Mouse (Mus musculus): ENCODE measurements around the gene Snrpe. TPM values are rescaled to one million over a fixed set of nuclear protein-coding genes. Genes with fewer than 3 reads are reported as not detected.

Snrpe gene
- polyA plus RNA-seq, 1 experiment, result 240 TPM

GRCm38 (mm10) chr1:133618311-133618710, 8.2 kb upstream of the Snrpe start:
- Histone ChIP-seq H3K4me3 (no peak overlapping the region), H3K79me2 (ENCODE audit: control insufficient read depth, insufficient read depth) (no peaks in the 10 kb centered on the region), H3ac (ENCODE audit: control insufficient read depth, insufficient read length) (no peak overlapping the region), H3K27me3 (ENCODE audit: control insufficient read depth, insufficient read depth, insufficient read length) (no peaks in the 10 kb centered on the region), H3K36me3 (ENCODE audit: control insufficient read depth, insufficient read depth) (peaks cover 40% of the 10 kb centered on the region), H3K4me2 (ENCODE audit: low read depth) (no peak overlapping the region)
- TF ChIP-seq SRF (IDR thresholded peaks at IDR 0.05; ENCODE audit: control insufficient read depth, insufficient read length, low read depth) (no peak), CEBPB (IDR thresholded peaks at IDR 0.05; ENCODE audit: insufficient read depth, poor library complexity, severe bottlenecking) (no peak), TCF3 (IDR thresholded peaks at IDR 0.05; ENCODE audit: insufficient read length, low read depth) (no peak), MAX (IDR thresholded peaks at IDR 0.05; ENCODE audit: low read depth) (no peak), MYOD1 (IDR thresholded peaks at IDR 0.05; ENCODE audit: control insufficient read depth in 1 of 3, insufficient read length in 2 of 3, low read depth in 2 of 3) (no peak), POLR2AphosphoS2 (IDR thresholded peaks at IDR 0.05; ENCODE audit: insufficient read length, low read depth) (peak; percentile 68), POLR2A (IDR thresholded peaks at IDR 0.05; ENCODE audit: insufficient read length, low read depth) (no peak), TCF12 (IDR thresholded peaks at IDR 0.05; ENCODE audit: insufficient read depth, poor library complexity, severe bottlenecking) (no peak)

GRCm38 (mm10) chr1:133617908-133618307, 7.8 kb upstream of the Snrpe start:
- Histone ChIP-seq H3ac (ENCODE audit: control insufficient read depth, insufficient read length) (no peak overlapping the region), H3K4me3 (no peak overlapping the region), H3K36me3 (ENCODE audit: control insufficient read depth, insufficient read depth) (peaks cover 37% of the 10 kb centered on the region), H3K79me2 (ENCODE audit: control insufficient read depth, insufficient read depth) (no peaks in the 10 kb centered on the region), H3K4me2 (ENCODE audit: low read depth) (no peak overlapping the region), H3K27me3 (ENCODE audit: control insufficient read depth, insufficient read depth, insufficient read length) (no peaks in the 10 kb centered on the region)
- TF ChIP-seq MYOG (IDR thresholded peaks at IDR 0.05; ENCODE audit: control insufficient read depth in 1 of 3, insufficient read depth in 1 of 3, insufficient read length in 2 of 3, low read depth in 2 of 3) (no peak), SRF (IDR thresholded peaks at IDR 0.05; ENCODE audit: control insufficient read depth, insufficient read length, low read depth) (no peak), POLR2A (IDR thresholded peaks at IDR 0.05; ENCODE audit: insufficient read length, low read depth) (no peak), POLR2AphosphoS2 (IDR thresholded peaks at IDR 0.05; ENCODE audit: insufficient read length, low read depth) (no peak), TCF3 (IDR thresholded peaks at IDR 0.05; ENCODE audit: insufficient read length, low read depth) (no peak), E2F4 (IDR thresholded peaks at IDR 0.05; ENCODE audit: insufficient read depth) (no peak), MAX (IDR thresholded peaks at IDR 0.05; ENCODE audit: low read depth) (no peak), MYOD1 (IDR thresholded peaks at IDR 0.05; ENCODE audit: control insufficient read depth in 1 of 3, insufficient read length in 2 of 3, low read depth in 2 of 3) (no peak), TCF12 (IDR thresholded peaks at IDR 0.05; ENCODE audit: insufficient read depth, poor library complexity, severe bottlenecking) (no peak), USF1 (IDR thresholded peaks at IDR 0.05; ENCODE audit: low read depth) (no peak), CEBPB (IDR thresholded peaks at IDR 0.05; ENCODE audit: insufficient read depth, poor library complexity, severe bottlenecking) (no peak), REST (IDR thresholded peaks at IDR 0.05; ENCODE audit: insufficient read depth, insufficient read length) (no peak)

GRCm38 (mm10) chr1:133613817-133614216, 3.7 kb upstream of the Snrpe start:
- Histone ChIP-seq H3K4me2 (ENCODE audit: low read depth) (no peak overlapping the region), H3ac (ENCODE audit: control insufficient read depth, insufficient read length) (no peak overlapping the region), H3K27me3 (ENCODE audit: control insufficient read depth, insufficient read depth, insufficient read length) (no peaks in the 10 kb centered on the region), H3K4me3 (no peak overlapping the region), H3K36me3 (ENCODE audit: control insufficient read depth, insufficient read depth) (peaks cover 11% of the 10 kb centered on the region), H3K79me2 (ENCODE audit: control insufficient read depth, insufficient read depth) (peaks cover 12% of the 10 kb centered on the region)
- TF ChIP-seq E2F4 (IDR thresholded peaks at IDR 0.05; ENCODE audit: insufficient read depth) (no peak), MAX (IDR thresholded peaks at IDR 0.05; ENCODE audit: low read depth) (no peak), TCF12 (IDR thresholded peaks at IDR 0.05; ENCODE audit: insufficient read depth, poor library complexity, severe bottlenecking) (no peak), REST (IDR thresholded peaks at IDR 0.05; ENCODE audit: insufficient read depth, insufficient read length) (no peak), MYOD1 (IDR thresholded peaks at IDR 0.05; ENCODE audit: control insufficient read depth in 1 of 3, insufficient read length in 2 of 3, low read depth in 2 of 3) (no peak), MYOG (IDR thresholded peaks at IDR 0.05; ENCODE audit: control insufficient read depth in 1 of 3, insufficient read depth in 1 of 3, insufficient read length in 2 of 3, low read depth in 2 of 3) (no peak), CEBPB (IDR thresholded peaks at IDR 0.05; ENCODE audit: insufficient read depth, poor library complexity, severe bottlenecking) (no peak), USF1 (IDR thresholded peaks at IDR 0.05; ENCODE audit: low read depth) (no peak), POLR2AphosphoS2 (IDR thresholded peaks at IDR 0.05; ENCODE audit: insufficient read length, low read depth) (no peak), POLR2A (IDR thresholded peaks at IDR 0.05; ENCODE audit: insufficient read length, low read depth) (no peak), TCF3 (IDR thresholded peaks at IDR 0.05; ENCODE audit: insufficient read length, low read depth) (no peak), SRF (IDR thresholded peaks at IDR 0.05; ENCODE audit: control insufficient read depth, insufficient read length, low read depth) (no peak)

GRCm38 (mm10) chr1:133611436-133611835, 1.3 kb upstream of the Snrpe start:
- no peak overlapping the region for H3K4me3 ChIP-seq

More at GRCm38 (mm10) chr1:133611436-133611835, 1.3 kb upstream of the Snrpe start:
- H3K79me2 ChIP-seq (ENCODE audit: control insufficient read depth, insufficient read depth), result peaks cover 29% of the 10 kb centered on the region
- H3K36me3 ChIP-seq (ENCODE audit: control insufficient read depth, insufficient read depth), result peaks cover 26% of the 10 kb centered on the region
- no peak overlapping the region for H3K4me2 ChIP-seq (ENCODE audit: low read depth)
- H3K27me3 ChIP-seq (ENCODE audit: control insufficient read depth, insufficient read depth, insufficient read length), result no peaks in the 10 kb centered on the region
- H3ac ChIP-seq (ENCODE audit: control insufficient read depth, insufficient read length), result no peak overlapping the region
- TF ChIP-seq REST (IDR thresholded peaks at IDR 0.05; ENCODE audit: insufficient read depth, insufficient read length), result no peak
- TF ChIP-seq SRF (IDR thresholded peaks at IDR 0.05; ENCODE audit: control insufficient read depth, insufficient read length, low read depth), result no peak
- no peak for TF ChIP-seq POLR2A (IDR thresholded peaks at IDR 0.05; ENCODE audit: insufficient read length, low read depth)
- TF ChIP-seq MYOG (IDR thresholded peaks at IDR 0.05; ENCODE audit: control insufficient read depth in 1 of 3, insufficient read depth in 1 of 3, insufficient read length in 2 of 3, low read depth in 2 of 3), result no peak
- TF ChIP-seq USF1 (IDR thresholded peaks at IDR 0.05; ENCODE audit: low read depth), result no peak
- no peak for TF ChIP-seq CEBPB (IDR thresholded peaks at IDR 0.05; ENCODE audit: insufficient read depth, poor library complexity, severe bottlenecking)
- no peak for TF ChIP-seq POLR2AphosphoS2 (IDR thresholded peaks at IDR 0.05; ENCODE audit: insufficient read length, low read depth)
- no peak for TF ChIP-seq E2F4 (IDR thresholded peaks at IDR 0.05; ENCODE audit: insufficient read depth)
- TF ChIP-seq MYOD1 (IDR thresholded peaks at IDR 0.05; ENCODE audit: control insufficient read depth in 1 of 3, insufficient read length in 2 of 3, low read depth in 2 of 3), result no peak
- TF ChIP-seq TCF12 (IDR thresholded peaks at IDR 0.05; ENCODE audit: insufficient read depth, poor library complexity, severe bottlenecking), result no peak
- no peak for TF ChIP-seq MAX (IDR thresholded peaks at IDR 0.05; ENCODE audit: low read depth)
- no peak for TF ChIP-seq TCF3 (IDR thresholded peaks at IDR 0.05; ENCODE audit: insufficient read length, low read depth)

All from myocyte (in vitro differentiated cells).